Mouse (Mus musculus): ENCODE data around the gene Nin.

Nin gene

GRCm38 (mm10) chr12:70018153-70018552 is 95.4 kb downstream of the Nin start:
- DNase-seq (ENCODE audit: extremely low spot score, low spot score): no peak

GRCm38 (mm10) chr12:70015936-70016335 is 97.6 kb downstream of the Nin start:
- no peak for DNase-seq (ENCODE audit: extremely low spot score, low spot score)

- no peak for DNase-seq (ENCODE audit: extremely low spot score, low spot score)
Measured at GRCm38 (mm10) chr12:70011681-70012080, 101.8 kb downstream of the Nin start.

DNA sequence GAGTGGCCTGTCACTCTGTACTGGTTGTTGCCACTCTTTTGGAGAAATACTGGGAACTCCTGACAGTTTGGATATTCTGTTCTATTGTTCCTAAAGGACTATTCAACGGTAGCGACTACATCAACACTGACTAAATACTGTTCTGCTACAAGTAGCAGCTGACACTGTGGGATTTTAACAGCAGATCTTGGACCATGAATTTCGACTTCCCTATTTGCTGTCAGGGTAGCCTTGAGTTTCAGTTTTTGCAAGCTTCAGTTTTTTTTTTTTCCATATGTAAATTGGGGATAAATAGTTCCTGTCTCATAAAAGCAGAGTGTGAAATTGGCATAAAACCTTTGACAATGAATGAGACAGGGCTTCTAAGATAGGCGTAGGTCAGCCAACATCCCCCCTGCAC is 103.2 kb downstream of the Nin start:
- no peak for DNase-seq (ENCODE audit: extremely low spot score, low spot score)

GRCm38 (mm10) chr12:70005103-70005502 is 108.4 kb downstream of the Nin start:
- no peak for DNase-seq (ENCODE audit: extremely low spot score, low spot score)

DNA sequence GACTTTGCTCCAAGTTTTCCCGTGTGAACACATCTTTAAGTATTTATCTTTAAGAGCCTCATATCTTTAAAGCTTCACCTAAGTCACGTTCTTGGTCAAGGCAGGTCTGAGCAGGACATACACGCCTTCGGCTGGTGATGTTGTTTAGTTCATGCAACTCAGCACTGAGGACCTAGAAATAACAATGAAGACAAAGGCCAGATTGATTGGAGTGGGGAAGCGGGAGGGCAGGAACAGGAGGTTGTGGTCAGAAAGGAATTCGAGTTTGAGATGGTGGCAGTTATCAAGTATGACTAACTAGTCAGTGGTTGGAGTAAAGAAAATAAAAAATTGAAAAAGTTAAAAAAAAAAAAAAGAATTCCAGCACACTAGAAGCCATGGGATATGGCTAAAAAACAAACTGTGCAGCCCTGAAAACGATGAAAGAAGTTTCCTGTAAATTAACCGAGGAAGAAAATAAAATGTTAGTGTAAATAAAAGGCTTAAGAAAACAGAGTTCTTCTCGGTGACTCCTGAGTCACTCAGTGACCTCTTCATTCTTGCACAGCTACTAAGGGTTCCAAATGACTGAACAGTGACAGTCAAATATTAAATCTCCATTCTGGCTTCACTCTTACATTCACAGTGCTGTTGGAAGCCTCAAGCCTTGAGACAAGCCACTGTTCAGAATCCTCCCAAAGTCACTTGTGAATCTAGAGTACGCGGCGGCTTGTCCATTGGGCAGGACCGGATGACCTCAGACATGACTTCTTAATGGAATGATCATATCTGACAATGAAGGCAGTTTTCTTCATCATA is 115.1 kb downstream of the Nin start:
- DNase-seq (ENCODE audit: extremely low spot score, low spot score): no peak

- no peak for DNase-seq (ENCODE audit: extremely low spot score, low spot score)
Measured at GRCm38 (mm10) chr12:69995382-69995781, 118.1 kb downstream of the Nin start.

DNA sequence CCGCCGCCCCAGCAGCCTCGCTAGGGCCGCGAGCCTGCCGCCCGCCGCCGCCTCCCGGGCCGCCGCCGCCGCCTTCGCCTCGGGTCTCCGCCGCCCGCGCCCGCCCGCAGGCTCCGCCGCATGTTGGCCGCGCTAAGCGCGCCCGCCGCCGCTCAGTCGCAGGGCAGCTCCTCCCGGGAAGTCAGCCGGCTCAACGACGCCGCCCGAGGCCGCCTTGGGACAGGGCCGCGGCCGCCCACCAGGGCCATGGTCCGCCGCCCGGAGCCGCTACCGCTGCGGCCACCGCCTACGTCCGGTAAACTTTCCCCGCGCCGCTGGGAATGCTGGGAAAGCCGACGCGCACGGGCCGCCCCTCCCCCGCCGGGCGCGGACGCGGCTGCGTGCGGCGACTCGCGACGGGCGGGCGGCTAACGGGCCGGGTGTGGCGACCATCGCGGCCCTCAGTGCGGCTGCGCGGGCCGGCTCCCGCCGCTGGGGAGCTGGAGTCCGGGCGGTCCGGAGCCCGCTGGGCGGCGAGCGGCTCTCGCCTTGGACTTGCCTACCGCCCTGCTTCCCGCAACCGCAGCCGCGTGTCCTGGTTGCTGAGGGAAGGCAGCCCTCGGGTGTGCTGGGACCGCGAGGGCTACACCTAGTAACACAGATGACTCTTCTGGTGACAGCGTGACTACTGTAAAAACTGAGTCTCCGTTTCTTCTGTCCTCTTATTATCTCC is 126.6 kb downstream of the Nin start, which contains the start of gene Sav1:
Sav1 (minus strand) TSS at position 217 of the 712 bp plus-strand sequence.
- DNase-seq (ENCODE audit: extremely low spot score, low spot score): peak; percentile 87

GRCm38 (mm10) chr12:69986241-69986762 is 127.2 kb downstream of the Nin start:
- DNase-seq (ENCODE audit: extremely low spot score, low spot score): peak; percentile 68

GRCm38 (mm10) chr12:69985546-69985945 is 128.0 kb downstream of the Nin start:
- DNase-seq (ENCODE audit: extremely low spot score, low spot score): no peak

DNA sequence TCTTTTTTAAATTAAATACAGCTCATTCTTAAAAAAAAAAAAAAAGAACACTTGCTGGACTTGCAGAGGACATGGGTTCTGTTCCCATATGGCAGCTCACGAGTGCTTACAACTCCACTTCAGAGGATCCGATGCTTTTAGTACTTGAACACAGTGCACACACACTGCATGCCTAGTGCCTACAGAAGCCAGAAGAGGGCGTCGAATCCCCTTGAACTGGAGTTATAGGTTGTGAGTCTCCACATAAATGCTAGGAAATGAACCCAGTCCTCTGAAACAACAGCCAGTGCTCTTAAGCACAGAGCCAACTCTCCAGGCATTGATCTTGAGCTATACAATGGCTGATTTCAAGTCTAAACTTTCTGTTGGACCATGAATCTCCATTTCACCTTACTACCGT is 130.6 kb downstream of the Nin start:
- peak; percentile 23 for DNase-seq (ENCODE audit: extremely low spot score, low spot score)

- DNase-seq (ENCODE audit: extremely low spot score, low spot score): no peak
Measured at GRCm38 (mm10) chr12:69977376-69977998, 136.0 kb downstream of the Nin start.

DNA sequence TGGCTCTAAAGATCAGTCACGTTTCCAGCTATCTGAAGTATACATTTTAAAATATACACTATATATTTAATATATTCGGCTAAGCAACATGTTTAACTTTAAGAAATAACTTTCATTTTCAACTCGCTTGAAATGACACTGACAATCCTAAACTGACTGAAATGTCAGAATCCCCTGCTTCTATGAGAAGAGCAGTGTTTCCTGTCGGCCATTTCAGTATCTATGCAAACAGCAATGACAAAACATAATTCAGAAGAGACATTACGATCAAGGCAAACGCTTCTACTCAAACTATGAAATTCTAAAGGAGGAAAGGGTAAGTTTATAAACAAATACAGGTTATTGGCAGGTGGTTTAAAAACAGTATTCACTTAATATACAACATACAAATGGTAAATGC is 136.8 kb downstream of the Nin start:
- no peak for DNase-seq (ENCODE audit: extremely low spot score, low spot score)

DNA sequence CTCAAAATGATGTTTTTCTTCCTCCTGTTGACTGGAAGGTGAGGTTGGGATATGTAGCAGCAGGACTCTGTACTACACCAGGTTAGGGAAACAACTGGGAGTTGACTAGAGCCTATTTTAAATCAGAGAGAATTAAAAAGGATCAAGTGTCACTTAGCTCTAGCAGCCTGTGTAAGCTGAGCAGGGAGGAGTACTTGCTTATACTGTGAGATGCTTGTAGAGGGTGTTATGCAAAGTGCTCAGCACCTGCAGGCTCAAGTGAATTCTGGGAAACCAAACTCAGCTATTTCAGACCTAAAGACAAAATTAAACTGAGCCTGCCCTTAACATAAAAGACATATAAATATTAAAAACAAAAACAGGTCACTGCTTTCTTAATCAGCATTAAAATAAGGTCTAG is 139.9 kb downstream of the Nin start:
- no peak for DNase-seq (ENCODE audit: extremely low spot score, low spot score)

- DNase-seq (ENCODE audit: extremely low spot score, low spot score): no peak
Measured at GRCm38 (mm10) chr12:69968154-69968553, 145.4 kb downstream of the Nin start.

GRCm38 (mm10) chr12:69967112-69967511 is 146.4 kb downstream of the Nin start:
- DNase-seq (ENCODE audit: extremely low spot score, low spot score): no peak

DNA sequence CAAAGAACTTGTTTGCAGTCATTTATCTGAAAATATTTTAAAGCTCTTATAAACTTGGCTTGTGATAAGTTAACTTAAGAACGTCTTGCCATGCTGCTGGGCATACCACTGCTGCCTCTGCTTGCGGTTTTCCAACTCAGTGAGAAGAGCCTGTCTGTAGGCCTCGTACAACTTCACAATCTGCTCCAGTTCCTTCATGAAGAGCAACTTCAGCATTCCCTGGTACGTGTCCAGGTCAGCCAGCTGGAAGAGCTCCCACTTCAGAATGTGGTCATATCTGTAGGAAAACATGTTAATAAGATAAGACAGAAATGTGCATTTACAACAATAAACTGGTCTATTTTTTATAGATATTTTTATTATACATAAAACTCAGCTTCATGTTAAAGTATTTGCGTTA is 147.4 kb downstream of the Nin start:
- no peak for DNase-seq (ENCODE audit: extremely low spot score, low spot score)

GRCm38 (mm10) chr12:69965644-69966043 is 147.9 kb downstream of the Nin start:
- DNase-seq (ENCODE audit: extremely low spot score, low spot score): no peak

- DNase-seq (ENCODE audit: extremely low spot score, low spot score): no peak
Measured at GRCm38 (mm10) chr12:69963141-69963540, 150.4 kb downstream of the Nin start.

DNA sequence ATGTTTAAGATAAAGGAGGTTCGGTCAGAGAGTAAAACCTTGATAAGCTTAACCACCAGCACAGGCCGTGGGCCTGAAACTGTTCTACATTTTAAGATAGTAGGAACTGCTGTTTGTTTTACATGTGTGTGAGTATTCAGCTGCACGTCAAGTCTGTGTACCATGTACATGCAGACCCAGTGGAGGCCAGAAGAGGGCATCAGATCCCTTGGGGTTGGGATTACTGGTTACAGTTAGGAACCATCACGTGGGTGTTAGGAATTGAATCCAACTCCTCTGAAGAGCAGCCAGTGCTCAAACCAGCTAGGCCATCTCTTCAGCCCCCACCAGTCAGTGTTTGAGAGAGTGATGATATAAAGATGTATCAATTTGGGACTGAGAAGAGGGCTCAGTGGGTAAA is 151.0 kb downstream of the Nin start:
- peak; percentile 24 for DNase-seq (ENCODE audit: extremely low spot score, low spot score)

Measured in neural tube, embryonic 10.5 days (tissue).